Mouse (Mus musculus): ENCODE data around the gene Cog2. TPM values are rescaled to one million over a fixed set of nuclear protein-coding genes. Genes with fewer than 3 reads are reported as not detected.

The Cog2 gene
- polyA plus RNA-seq, 1 experiment from 2014 or later: 41.4 TPM

DNA sequence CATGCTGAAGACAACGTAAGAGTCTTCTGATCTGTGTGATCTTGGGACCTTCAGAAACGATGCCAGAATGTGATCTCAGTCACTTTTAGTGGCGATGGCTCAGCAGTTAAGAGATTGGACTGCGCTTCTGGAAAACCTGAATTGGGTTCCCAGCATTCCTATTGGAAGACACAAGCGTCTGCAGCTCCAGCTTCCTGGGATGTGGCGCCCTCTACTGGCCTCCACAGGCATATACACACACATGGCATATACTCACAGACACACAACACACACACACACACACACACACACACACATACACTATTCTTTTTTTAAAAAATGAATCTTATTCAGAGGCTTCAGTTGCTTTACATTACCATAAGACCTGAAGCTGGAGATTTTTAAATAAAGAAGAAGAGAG, 30.8 kb upstream of the Cog2 start:
- Histone ChIP-seq H3K4me2 (ENCODE audit: low read depth, low read length, severe bottlenecking) (no peak overlapping the region), H3K9ac (ENCODE audit: low read length) (no peak overlapping the region), H3K4me1 (replicated peaks; ENCODE audit: control insufficient read depth, insufficient read depth, low read length) (no peaks in the 10 kb centered on the region), H3K27me3 (ENCODE audit: control insufficient read depth, insufficient read depth, low read length) (no peaks in the 10 kb centered on the region), H3K36me3 (ENCODE audit: control insufficient read depth, insufficient read depth, low read length) (no peaks in the 10 kb centered on the region), H3K27ac (ENCODE audit: low read depth, low read length) (no peak overlapping the region), H3K4me3 (ENCODE audit: low read depth, low read length) (no peak overlapping the region), H3K9me3 (ENCODE audit: control insufficient read depth, low read length) (no peaks in the 10 kb centered on the region)
- DNase-seq (ENCODE audit: low spot score): no peak
- WGBS: 90% methylated on average over 6 of the region's 6 CpGs
- ATAC-seq (replicated peaks; ENCODE audit: low FRiP score): no peak

DNA sequence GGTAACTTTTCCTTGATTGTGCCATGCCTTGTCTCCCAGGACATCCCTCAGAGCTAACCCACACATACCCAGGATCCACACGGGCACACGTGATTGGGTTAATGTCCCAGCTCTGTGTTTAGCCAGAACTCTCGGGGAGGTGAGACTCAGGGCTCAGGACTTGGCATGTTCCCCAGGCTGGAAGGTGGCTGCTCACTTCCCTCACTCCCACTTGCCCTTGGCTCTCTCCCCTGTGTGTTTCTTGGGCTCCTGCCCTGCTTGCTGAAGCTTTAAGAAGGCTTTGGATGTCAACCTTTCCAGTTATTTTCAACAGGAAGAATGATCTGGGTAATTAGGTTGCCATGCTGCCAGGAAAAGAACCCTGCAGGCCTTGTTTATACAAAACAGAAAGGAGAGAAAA, 26.2 kb upstream of the Cog2 start:
- H3K4me1 ChIP-seq (replicated peaks; ENCODE audit: control insufficient read depth, insufficient read depth, low read length): 0 out of 2 replicates have a peak, but pooled peaks cover 2% of the 10 kb centered on the region
- 77% methylated on average over 3 of the region's 3 CpGs for WGBS
- H3K27me3 ChIP-seq (ENCODE audit: control insufficient read depth, insufficient read depth, low read length): no peaks in the 10 kb centered on the region
- DNase-seq (ENCODE audit: low spot score) (no peak), ATAC-seq (replicated peaks; ENCODE audit: low FRiP score) (no peak)
- H3K27ac ChIP-seq (ENCODE audit: low read depth, low read length): no peak overlapping the region
- H3K4me2 ChIP-seq (ENCODE audit: low read depth, low read length, severe bottlenecking): no peak overlapping the region
- no peaks in the 10 kb centered on the region for H3K36me3 ChIP-seq (ENCODE audit: control insufficient read depth, insufficient read depth, low read length)
- no peak overlapping the region for H3K9ac ChIP-seq (ENCODE audit: low read length)
- no peak overlapping the region for H3K4me3 ChIP-seq (ENCODE audit: low read depth, low read length)
- H3K9me3 ChIP-seq (ENCODE audit: control insufficient read depth, low read length): no peaks in the 10 kb centered on the region

DNA sequence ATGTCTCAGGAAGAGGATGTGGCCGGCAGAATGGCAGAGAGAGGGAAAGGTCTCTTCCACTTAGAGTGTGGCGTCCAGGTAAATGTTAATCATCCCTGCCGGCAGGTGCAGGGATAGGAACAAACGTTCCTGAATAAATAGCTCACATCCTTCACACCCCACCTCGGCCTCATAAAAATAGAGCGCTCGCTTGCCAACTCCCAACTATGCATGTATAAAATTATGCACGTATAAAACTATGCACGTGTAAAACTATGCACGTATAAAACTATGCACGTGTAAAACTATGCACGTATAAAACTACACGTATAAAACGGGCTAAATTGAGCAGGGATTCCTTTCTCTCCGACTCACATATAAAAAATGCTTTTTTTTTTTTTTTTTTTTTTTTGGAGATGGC, 25.6 kb upstream of the Cog2 start:
- no peak overlapping the region for H3K9ac ChIP-seq (ENCODE audit: low read length)
- 0 out of 2 replicates have a peak, but pooled peaks cover 2% of the 10 kb centered on the region for H3K4me1 ChIP-seq (replicated peaks; ENCODE audit: control insufficient read depth, insufficient read depth, low read length)
- no peak overlapping the region for H3K4me2 ChIP-seq (ENCODE audit: low read depth, low read length, severe bottlenecking)
- ATAC-seq (replicated peaks; ENCODE audit: low FRiP score): no peak
- H3K27me3 ChIP-seq (ENCODE audit: control insufficient read depth, insufficient read depth, low read length): no peaks in the 10 kb centered on the region
- DNase-seq (ENCODE audit: low spot score): no peak
- no peaks in the 10 kb centered on the region for H3K9me3 ChIP-seq (ENCODE audit: control insufficient read depth, low read length)
- no peak overlapping the region for H3K4me3 ChIP-seq (ENCODE audit: low read depth, low read length)
- H3K27ac ChIP-seq (ENCODE audit: low read depth, low read length): no peak overlapping the region
- H3K36me3 ChIP-seq (ENCODE audit: control insufficient read depth, insufficient read depth, low read length): no peaks in the 10 kb centered on the region
- WGBS: 88% methylated on average over 15 of the region's 15 CpGs

DNA sequence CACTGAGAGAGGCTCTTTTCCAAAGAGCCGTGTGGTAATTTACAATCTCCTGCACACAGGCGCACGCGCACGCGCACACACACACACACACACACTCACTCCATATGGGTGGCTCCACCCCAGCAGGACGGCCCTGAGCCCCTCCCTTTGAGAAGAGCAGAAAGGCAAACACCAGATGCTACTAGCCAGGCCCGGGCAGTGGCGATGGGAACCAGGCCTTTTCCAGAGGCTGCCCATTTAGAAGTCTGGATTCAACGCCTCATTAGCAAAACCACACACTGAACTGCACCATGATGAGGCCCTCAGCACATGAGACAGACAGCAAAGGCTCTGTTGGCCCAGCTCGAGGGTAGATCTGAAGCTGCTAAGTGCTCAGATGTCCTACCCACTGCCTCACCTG, 24.9 kb upstream of the Cog2 start:
- no peak for ATAC-seq (replicated peaks; ENCODE audit: low FRiP score)
- DNase-seq (ENCODE audit: low spot score): no peak
- Histone ChIP-seq H3K4me2 (ENCODE audit: low read depth, low read length, severe bottlenecking) (no peak overlapping the region), H3K27me3 (ENCODE audit: control insufficient read depth, insufficient read depth, low read length) (no peaks in the 10 kb centered on the region), H3K9ac (ENCODE audit: low read length) (no peak overlapping the region), H3K36me3 (ENCODE audit: control insufficient read depth, insufficient read depth, low read length) (no peaks in the 10 kb centered on the region), H3K4me1 (replicated peaks; ENCODE audit: control insufficient read depth, insufficient read depth, low read length) (0 out of 2 replicates have a peak, but pooled peaks cover 2% of the 10 kb centered on the region), H3K27ac (ENCODE audit: low read depth, low read length) (no peak overlapping the region), H3K4me3 (ENCODE audit: low read depth, low read length) (no peak overlapping the region), H3K9me3 (ENCODE audit: control insufficient read depth, low read length) (no peaks in the 10 kb centered on the region)
- 88% methylated on average over 11 of the region's 11 CpGs for WGBS

DNA sequence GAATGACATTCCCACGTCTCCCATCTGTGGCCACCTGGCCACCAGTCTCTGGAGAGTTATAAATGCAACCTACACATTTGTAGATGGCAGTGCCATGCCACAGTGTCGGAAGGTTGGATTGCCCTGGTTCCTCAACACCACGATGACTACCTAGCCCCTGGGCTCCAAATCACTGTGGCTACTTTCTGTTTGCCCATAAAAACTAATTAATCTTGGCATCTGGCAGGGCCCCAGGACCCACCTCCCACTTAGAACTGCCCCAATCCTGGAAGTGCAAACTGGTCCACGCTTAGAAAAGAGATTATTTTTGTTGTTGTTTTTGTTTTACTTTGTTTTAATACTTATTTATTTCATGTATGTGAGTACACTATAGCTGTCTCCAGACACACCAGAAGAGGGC, 24.3 kb upstream of the Cog2 start:
- Histone ChIP-seq H3K9ac (ENCODE audit: low read length) (no peak overlapping the region), H3K27me3 (ENCODE audit: control insufficient read depth, insufficient read depth, low read length) (no peaks in the 10 kb centered on the region), H3K36me3 (ENCODE audit: control insufficient read depth, insufficient read depth, low read length) (no peaks in the 10 kb centered on the region), H3K27ac (ENCODE audit: low read depth, low read length) (no peak overlapping the region), H3K4me3 (ENCODE audit: low read depth, low read length) (no peak overlapping the region), H3K4me1 (replicated peaks; ENCODE audit: control insufficient read depth, insufficient read depth, low read length) (0 out of 2 replicates have a peak, but pooled peaks cover 2% of the 10 kb centered on the region), H3K4me2 (ENCODE audit: low read depth, low read length, severe bottlenecking) (no peak overlapping the region), H3K9me3 (ENCODE audit: control insufficient read depth, low read length) (no peaks in the 10 kb centered on the region)
- ATAC-seq (replicated peaks; ENCODE audit: low FRiP score) (no peak), DNase-seq (ENCODE audit: low spot score) (no peak)
- 87% methylated on average over 4 of the region's 4 CpGs for WGBS

DNA sequence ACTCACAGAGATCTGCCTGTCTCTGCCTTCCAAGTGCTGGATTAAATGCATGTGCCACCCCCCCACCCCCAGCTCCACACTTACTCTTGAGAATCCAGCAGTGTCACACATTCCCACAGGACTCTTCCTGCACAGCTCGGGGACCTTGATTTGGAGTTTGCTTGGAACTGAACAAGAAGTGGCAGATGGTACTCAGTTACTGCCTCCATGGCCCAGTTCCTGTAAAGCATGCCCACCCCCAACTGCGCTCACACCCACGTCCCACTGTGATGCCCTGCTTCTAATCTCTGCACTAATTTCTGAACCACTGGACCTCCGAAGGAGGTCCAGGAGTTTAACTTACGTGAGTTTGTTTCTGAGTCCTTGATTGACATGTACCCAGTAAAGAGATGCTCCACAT, 23.7 kb upstream of the Cog2 start:
- Histone ChIP-seq H3K9me3 (ENCODE audit: control insufficient read depth, low read length) (no peaks in the 10 kb centered on the region), H3K36me3 (ENCODE audit: control insufficient read depth, insufficient read depth, low read length) (no peaks in the 10 kb centered on the region), H3K4me3 (ENCODE audit: low read depth, low read length) (no peak overlapping the region), H3K27me3 (ENCODE audit: control insufficient read depth, insufficient read depth, low read length) (no peaks in the 10 kb centered on the region), H3K27ac (ENCODE audit: low read depth, low read length) (no peak overlapping the region), H3K9ac (ENCODE audit: low read length) (no peak overlapping the region), H3K4me2 (ENCODE audit: low read depth, low read length, severe bottlenecking) (no peak overlapping the region), H3K4me1 (replicated peaks; ENCODE audit: control insufficient read depth, insufficient read depth, low read length) (0 out of 2 replicates have a peak, but pooled peaks cover 2% of the 10 kb centered on the region)
- DNase-seq (ENCODE audit: low spot score) (no peak), ATAC-seq (replicated peaks; ENCODE audit: low FRiP score) (no peak)
- 92% methylated on average over 5 of the region's 5 CpGs for WGBS

DNA sequence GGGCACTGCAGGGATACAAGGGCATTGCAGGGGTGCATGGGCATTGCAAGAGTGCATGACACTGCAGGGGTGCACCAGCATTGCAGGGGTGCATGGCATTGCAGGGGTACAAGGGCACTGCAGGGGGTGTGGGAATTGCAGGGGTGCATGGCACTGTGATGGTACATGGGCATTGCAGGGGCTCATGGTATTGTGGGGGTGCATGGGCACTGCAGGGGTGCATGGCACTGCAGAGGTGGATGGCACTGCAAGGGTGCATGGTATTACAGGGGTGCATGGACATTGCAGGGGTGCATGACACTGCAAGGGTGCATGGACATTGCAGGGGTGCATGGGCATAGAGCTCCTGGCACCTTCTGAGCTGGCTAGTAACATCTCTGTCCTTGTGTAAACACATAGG, 22.2 kb upstream of the Cog2 start:
- Histone ChIP-seq H3K27ac (ENCODE audit: low read depth, low read length) (no peak overlapping the region), H3K9me3 (ENCODE audit: control insufficient read depth, low read length) (no peaks in the 10 kb centered on the region), H3K4me3 (ENCODE audit: low read depth, low read length) (no peak overlapping the region), H3K4me1 (replicated peaks; ENCODE audit: control insufficient read depth, insufficient read depth, low read length) (0 out of 2 replicates have a peak, but pooled peaks cover 2% of the 10 kb centered on the region), H3K9ac (ENCODE audit: low read length) (no peak overlapping the region), H3K27me3 (ENCODE audit: control insufficient read depth, insufficient read depth, low read length) (no peaks in the 10 kb centered on the region), H3K36me3 (ENCODE audit: control insufficient read depth, insufficient read depth, low read length) (no peaks in the 10 kb centered on the region), H3K4me2 (ENCODE audit: low read depth, low read length, severe bottlenecking) (no peak overlapping the region)
- DNase-seq (ENCODE audit: low spot score) (no peak), ATAC-seq (replicated peaks; ENCODE audit: low FRiP score) (no peak)

DNA sequence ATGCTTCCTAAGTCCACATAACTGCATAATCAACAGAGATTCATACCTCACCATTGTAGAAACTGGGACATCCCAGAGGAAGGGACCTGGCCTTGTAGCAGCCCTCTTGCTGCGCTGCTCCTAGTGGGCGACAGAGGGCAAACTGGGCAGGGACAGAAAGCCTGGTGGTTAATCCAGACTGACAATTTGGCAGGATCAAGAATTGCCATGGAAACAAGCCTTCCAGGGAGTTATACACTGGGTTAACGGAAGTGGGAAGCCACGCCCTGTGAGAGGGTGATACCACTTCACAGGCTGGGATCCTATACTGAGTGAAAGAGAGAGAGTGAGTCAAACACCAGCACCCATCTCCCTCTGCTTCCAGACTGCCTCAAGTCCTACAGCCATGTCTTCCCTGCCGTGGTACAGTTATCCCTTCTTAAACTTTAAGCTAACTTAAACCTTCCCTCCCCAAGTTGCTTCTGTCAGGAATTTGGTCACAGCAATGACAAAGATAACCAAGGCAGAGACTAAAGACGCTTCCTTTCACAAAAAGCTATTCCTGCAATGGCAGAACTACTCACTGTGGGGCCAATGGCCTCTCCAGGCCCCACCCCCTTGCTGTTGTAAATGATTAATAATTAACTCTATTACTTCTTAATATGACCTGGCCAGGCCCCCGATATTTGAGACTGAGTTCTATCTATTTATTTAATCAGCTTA, 21.2 kb upstream of the Cog2 start:
- WGBS: 57% methylated on average over 7 of the region's 7 CpGs
- no peak overlapping the region for H3K9ac ChIP-seq (ENCODE audit: low read length)
- no peak overlapping the region for H3K4me3 ChIP-seq (ENCODE audit: low read depth, low read length)
- no peak for ATAC-seq (replicated peaks; ENCODE audit: low FRiP score)
- no peaks in the 10 kb centered on the region for H3K27me3 ChIP-seq (ENCODE audit: control insufficient read depth, insufficient read depth, low read length)
- no peak for DNase-seq (ENCODE audit: low spot score)
- no peaks in the 10 kb centered on the region for H3K36me3 ChIP-seq (ENCODE audit: control insufficient read depth, insufficient read depth, low read length)
- H3K27ac ChIP-seq (ENCODE audit: low read depth, low read length): no peak overlapping the region
- H3K9me3 ChIP-seq (ENCODE audit: control insufficient read depth, low read length): no peaks in the 10 kb centered on the region
- H3K4me1 ChIP-seq (replicated peaks; ENCODE audit: control insufficient read depth, insufficient read depth, low read length): 0 out of 2 replicates have a peak, but pooled peaks cover 2% of the 10 kb centered on the region
- no peak overlapping the region for H3K4me2 ChIP-seq (ENCODE audit: low read depth, low read length, severe bottlenecking)

DNA sequence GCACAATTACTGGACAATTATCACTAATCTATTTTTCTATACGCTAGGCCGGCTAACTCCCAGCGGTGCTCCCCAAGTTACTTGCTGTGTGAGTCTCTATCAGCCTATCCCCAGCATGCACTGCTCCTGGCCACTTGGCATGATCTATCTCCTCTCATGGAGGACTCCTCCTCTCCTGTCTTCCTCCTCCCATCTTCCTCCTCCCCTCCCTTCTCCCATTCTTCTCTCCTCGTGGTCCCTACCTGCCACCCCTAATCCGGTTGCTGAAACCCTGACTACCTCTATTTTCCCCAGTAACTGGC, 20.7 kb upstream of the Cog2 start:
- ATAC-seq (replicated peaks; ENCODE audit: low FRiP score): no peak
- no peaks in the 10 kb centered on the region for H3K36me3 ChIP-seq (ENCODE audit: control insufficient read depth, insufficient read depth, low read length)
- no peak overlapping the region for H3K27ac ChIP-seq (ENCODE audit: low read depth, low read length)
- DNase-seq (ENCODE audit: low spot score): no peak
- 0 out of 2 replicates have a peak, but pooled peaks cover 2% of the 10 kb centered on the region for H3K4me1 ChIP-seq (replicated peaks; ENCODE audit: control insufficient read depth, insufficient read depth, low read length)
- 72% methylated on average over 5 of the region's 5 CpGs for WGBS
- no peaks in the 10 kb centered on the region for H3K9me3 ChIP-seq (ENCODE audit: control insufficient read depth, low read length)
- H3K4me2 ChIP-seq (ENCODE audit: low read depth, low read length, severe bottlenecking): no peak overlapping the region
- no peak overlapping the region for H3K4me3 ChIP-seq (ENCODE audit: low read depth, low read length)
- no peaks in the 10 kb centered on the region for H3K27me3 ChIP-seq (ENCODE audit: control insufficient read depth, insufficient read depth, low read length)
- no peak overlapping the region for H3K9ac ChIP-seq (ENCODE audit: low read length)

All from forebrain, embryonic 11.5 days (tissue).